Mouse (Mus musculus) urinary bladder, postnatal 36 days (tissue): ENCODE results near the gene Agps.

ENCODE experiments used
- DNase-seq, 2 experiments: peaks; one replicate each; pipeline ENCODE4 v3.0.0; 2022; ENCODE audit warnings: low spot score in 2 of 2, mixed read lengths in 1 of 2

The Agps gene

GRCm38 (mm10) chr2:75831881-75832633 lies at the start of gene Agps:
Gene Agps (plus strand): TSS chr2:75832177.
- DNase-seq, result peak; percentile 83 to 89

DNA sequence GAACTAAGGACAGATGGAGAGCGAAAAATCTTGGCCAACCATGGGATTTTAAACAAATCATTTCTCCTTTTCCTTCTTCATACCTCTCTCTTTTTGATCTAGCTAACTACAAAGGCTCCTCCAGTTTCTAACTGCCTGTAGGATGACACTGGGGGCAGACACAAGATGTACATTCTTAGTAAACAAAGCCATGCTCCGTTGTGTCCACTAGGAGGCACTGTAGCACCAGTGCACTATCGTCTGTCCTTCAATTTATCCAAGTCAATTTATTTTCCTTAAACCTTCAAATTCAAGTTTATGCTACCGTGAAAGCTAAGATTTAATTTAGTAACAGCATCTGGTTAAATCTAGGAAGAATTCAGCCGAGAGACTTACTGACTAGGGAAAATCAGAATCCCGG lies 45.9 kb upstream of the Agps start:
- DNase-seq, result peak in 1 of 2 experiments; percentile 34

GRCm38 (mm10) chr2:75788511-75788910 lies 43.5 kb upstream of the Agps start:
- no peak for DNase-seq

- no peak for DNase-seq
These were observed 41.9 kb upstream of the Agps start for GRCm38 (mm10) chr2:75789959-75790523.

- no peak for DNase-seq
These were observed 40.2 kb upstream of the Agps start for GRCm38 (mm10) chr2:75791561-75792308.

GRCm38 (mm10) chr2:75792377-75793203 lies 39.4 kb upstream of the Agps start:
- DNase-seq, result peak in 1 of 2 experiments; percentile 26

- no peak for DNase-seq
These were observed 35.8 kb upstream of the Agps start for GRCm38 (mm10) chr2:75796181-75796580.

DNA sequence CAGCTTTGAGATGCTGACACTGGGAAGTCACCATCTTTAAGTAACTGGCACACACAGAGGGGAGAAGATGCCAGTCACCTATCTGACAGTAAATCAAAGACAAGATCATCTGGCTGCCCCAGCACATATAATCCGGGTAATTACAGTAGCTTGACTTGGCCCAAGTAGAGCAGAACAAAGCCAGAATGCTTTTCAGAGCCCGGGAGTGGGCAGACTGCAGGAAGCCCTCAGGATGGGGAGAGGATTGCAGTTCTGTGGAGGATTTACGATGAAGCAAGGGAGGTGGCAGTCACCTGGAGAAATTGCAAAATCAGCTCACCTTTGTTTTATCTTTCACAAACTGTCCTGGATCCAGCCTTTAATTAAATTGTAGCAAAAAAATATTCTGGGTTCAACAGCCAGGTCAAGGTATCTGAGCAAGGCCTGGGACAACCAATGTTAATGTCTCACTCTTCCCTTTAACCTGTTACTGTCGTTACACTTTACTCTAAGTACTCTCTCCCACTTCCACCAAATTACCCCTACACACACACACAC lies 33.5 kb upstream of the Agps start:
- no peak for DNase-seq

DNA sequence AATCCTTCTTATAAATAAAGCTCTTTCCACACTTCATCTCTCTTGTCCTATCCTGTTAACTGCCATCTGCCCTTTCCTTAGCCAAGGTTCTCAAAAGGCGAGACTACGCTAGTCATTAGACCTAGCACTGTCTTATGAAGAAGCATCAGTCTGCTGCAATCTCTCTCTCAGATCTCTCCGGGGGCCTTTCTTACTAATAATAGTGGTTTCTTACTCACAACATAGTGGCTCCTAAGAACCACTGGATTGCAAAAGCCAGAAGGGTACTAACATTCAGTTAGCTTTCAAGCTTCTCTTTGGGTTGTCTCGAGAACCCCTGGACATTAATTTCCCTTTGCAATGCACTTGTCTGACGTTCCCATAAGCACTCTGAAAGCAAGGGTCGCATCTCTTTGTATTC lies 26.2 kb upstream of the Agps start:
- no peak for DNase-seq

DNA sequence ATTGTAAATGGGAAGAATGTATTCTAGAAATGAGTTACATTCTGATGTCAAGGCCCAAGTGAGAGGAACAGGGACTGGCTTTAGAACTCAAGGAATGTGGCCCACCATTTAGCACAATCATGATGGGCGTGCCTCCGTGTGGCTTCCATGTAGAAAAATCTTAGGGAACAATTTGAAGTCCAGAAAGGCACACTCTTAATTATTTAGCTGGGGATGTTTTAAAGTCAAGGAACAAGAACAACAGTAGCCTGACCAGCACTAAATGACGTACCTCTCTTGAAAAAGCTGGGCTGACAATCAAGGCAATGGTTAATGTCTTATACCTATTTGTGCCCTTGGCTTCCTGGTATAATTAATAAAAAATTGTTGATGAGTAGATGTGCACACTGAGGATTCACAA lies 25.1 kb upstream of the Agps start:
- no peak for DNase-seq

GRCm38 (mm10) chr2:75807460-75807859 lies 24.5 kb upstream of the Agps start:
- no peak for DNase-seq

GRCm38 (mm10) chr2:75814880-75815279 lies 17.1 kb upstream of the Agps start:
- DNase-seq, result no peak

- no peak for DNase-seq
These were observed 16.5 kb upstream of the Agps start for GRCm38 (mm10) chr2:75815521-75815920.

DNA sequence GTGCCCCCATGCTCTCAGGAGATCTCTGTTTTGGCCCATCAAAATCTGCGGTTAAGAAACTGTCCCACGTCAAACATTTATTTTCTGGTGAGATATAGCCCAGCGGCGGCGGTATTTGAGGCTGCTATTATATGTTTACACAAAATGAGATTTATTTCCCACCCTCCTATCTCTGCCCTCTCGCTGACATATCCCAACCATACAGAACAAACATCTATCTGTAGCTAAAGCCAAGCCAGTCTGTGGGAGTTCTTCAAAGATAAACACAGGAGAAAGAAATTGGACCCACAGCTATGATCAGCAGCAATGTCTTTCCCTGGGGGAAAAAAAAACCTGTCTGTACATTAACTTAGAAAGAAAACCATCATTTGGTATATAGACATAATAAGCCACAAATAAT lies 15.3 kb upstream of the Agps start:
- DNase-seq, result no peak

DNA sequence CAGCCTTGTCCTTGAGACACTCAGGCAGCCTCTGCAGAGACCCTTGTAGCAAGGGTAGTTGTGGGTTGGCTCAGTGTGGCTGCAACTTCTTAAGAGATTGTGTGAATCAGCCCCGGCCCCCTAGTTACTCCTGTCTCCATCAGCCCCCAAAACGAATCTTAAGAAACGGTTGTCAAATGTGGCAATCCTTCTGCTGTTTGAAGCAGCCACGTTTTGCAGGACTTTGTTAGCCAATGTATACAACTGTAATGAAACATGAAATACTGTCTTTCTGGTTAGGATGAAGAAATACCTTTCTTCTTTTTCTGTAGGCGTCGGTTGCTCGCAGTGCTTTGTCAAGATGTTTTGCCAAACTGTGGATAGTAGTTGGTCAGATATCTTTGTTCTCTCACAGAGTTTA lies 13.3 kb upstream of the Agps start:
- no peak for DNase-seq

GRCm38 (mm10) chr2:75819796-75820195 lies 12.2 kb upstream of the Agps start:
- DNase-seq, result no peak

DNA sequence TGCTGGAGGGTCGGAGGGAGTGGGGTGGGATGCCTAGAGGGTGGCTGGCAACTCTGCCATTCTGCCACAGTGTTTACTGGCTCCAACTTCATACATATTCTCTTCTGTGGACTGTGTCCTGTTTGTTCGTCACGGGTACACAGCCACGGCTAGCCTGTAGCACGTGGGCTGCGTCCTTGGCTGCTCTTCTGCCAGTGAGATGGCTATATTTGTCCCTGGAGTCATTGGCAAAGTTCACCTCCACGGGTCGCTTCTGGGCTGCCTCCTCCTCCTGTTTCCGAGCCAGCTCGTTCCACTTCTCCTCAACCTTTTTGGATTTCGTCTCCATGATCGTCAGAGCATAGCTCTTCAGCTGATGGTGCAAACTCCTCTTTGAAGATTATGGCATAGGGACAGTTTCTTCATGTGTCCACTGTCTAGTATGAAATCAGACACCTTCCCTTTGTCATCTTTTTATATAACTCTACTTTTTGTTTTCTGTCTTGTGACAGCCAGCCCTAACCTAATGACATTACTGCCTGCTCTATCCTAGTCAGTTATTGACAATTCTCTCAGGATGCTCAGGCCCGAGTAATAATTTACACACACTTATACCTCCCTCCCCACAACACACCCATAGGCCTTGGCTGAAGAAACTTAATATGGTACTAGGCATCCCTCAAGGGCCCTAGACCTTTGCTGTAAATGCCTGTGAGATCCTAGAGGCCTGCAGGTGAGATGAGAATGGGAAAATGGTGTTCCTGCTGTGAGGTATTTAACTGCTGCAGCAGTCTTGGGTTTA lies 9.8 kb upstream of the Agps start:
- no peak for DNase-seq

DNA sequence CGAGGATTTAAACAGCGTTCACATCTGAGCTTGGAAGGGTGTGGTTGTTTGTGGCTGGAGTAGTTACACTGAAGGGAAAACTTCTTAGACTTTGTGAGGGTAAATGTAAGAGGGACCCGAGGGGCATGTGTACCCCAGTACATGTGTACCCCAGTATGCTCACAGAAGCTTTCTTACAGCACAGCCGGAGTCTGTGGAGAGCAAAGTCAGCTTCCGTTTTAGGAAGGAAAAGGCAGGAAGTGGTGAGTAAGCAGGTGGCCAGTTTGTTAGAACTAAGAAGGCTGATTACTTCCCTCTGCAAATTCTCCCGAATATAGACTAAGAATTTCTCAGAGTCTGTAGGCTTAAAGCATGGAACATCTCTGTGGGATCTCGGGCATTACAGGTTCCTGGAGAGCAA lies 8.2 kb upstream of the Agps start:
- no peak for DNase-seq

- DNase-seq, result no peak
These were observed 7.8 kb upstream of the Agps start for GRCm38 (mm10) chr2:75824144-75824543.

DNA sequence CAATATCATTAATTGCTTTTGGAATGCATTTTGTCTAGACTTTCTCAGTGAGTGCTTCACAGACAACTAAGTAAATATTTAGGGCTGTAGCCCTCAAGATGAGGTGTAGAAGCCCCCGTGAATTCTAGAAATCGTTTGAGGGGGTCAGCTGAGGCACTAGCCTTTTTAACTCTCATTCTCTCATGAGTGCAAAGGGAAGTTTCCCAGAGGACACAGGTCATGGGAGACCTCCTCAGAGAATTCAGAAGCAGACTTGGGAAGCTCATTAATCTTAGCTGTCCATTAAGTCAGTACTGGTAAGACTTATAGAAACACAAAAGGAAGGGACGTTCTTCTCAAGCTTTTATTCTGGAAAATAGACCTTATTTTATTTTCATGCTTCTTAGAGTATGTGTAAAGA lies 7.1 kb upstream of the Agps start:
- DNase-seq, result no peak

- no peak for DNase-seq
These were observed 6.4 kb upstream of the Agps start for GRCm38 (mm10) chr2:75825603-75826002.
